Mouse (Mus musculus) spleen, embryonic (tissue): ENCODE results near the gene Bcl2a1d.
"Not testable (repeated sequence)": the region's sequence is repeated elsewhere in the genome, so short reads cannot be mapped to it uniquely, and the experiment has no call there.

Source experiments
- CTCF ChIA-PET: fragments of 350-600 bp; sonication (Branson Sonifier 250); formaldehyde crosslinking; loops from one replicate; lab custom pipeline; 2022; lab: Charles Lee

Gene Bcl2a1d

DNA sequence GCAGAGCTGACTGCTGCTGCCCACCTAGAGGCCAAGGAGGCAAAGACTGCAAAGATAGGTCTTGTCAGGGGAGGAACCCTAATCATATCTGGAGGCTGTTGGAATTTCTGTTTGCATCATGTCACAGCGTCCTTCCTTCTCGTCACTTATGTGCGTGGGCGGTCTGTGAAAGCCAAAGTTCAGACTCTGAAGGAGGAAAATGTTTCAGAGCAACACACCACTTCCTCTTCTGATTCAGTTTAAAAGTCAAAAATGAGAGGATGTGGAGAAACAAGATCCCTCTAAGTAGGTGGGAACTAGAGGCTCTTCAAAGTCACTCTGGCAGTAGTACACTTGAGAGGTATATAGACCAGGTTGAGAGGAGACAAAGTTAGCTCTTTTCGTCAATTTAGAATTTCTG lies at the start of gene Bcl2a1d:
Gene Bcl2a1d, minus strand, starts transcription at position 187 of the 400 bp plus-strand sequence.
- CTCF ChIA-PET: not testable (repeated sequence)

DNA sequence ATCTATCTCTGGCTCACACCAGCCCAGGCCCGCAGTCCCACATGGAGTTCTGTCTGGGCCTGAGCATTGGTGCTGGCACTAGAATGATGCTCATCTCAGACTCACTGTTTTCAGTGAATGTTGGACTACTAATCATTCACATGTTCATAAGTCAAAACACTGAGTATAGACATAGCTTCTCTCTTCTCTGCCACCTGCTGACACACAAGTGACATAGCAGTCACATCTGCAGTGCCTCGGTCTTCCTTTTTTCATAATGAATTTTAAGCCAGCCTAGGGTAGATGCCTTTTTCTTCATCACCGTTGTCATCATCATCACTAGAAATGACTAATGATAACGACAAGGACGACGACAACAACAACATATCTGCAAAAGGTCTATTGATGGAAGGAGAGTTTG lies 38.5 kb upstream of the Bcl2a1d start:
- CTCF ChIA-PET: not testable (repeated sequence)

DNA sequence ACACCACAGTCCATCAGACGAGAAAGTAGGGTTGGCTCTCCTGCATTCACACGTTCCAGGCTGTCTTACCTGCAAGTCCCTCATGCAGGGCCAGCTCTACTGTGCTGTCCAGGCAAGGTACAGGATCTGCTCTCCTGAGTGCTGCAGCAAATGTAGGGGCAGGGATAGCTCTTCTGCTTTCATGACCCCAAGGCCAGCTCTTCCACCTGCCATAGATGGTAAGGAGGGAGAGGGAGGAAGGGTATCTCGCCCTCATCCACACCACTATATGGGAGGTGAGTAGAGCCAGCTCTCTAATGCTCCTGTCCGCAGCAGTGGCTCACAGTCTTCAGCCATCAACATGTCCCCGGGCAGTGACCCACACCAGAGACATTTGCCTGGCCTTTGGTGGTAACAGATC lies 37.8 kb upstream of the Bcl2a1d start:
- CTCF ChIA-PET: not testable (repeated sequence)

DNA sequence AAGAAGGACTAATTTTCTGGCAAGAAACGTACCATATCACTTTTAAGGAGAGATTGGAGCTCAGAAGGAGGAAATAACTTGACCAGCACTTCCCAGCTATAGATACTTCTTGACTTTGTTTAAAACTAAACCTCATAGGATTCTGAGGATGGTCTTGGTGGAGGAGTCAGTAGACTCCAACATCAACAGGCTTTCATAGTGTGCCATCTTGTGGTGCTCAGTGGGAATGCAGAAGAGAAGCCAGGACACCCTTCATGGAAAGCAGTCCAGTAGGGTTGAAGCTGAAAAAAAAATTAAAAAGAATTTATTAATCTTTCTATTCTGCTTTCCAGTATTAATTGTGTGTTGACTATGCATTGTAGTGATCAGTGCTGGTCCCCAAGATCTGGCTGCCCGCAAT lies 15.0 kb upstream of the Bcl2a1d start:
- CTCF ChIA-PET: not testable (repeated sequence)

DNA sequence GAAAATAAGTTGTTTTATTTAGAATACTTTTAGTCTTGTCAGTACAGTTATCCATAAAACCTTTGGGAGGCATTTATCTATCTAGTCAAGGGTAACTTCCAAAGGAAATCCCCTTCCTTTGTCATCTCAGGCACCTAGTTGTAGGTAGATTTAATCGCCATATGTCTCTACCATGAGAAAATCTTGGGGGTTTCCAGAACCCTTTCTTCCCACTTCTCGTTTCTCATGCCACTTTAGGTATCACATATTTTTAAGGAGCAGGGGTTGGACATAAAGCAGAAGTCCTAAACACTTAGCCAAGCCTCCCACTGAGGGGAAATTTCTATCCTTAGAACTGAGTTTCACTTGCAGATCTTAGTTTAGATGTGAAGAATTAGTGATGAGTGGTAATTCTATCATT lies 14.3 kb upstream of the Bcl2a1d start:
- CTCF ChIA-PET: not testable (repeated sequence)

DNA sequence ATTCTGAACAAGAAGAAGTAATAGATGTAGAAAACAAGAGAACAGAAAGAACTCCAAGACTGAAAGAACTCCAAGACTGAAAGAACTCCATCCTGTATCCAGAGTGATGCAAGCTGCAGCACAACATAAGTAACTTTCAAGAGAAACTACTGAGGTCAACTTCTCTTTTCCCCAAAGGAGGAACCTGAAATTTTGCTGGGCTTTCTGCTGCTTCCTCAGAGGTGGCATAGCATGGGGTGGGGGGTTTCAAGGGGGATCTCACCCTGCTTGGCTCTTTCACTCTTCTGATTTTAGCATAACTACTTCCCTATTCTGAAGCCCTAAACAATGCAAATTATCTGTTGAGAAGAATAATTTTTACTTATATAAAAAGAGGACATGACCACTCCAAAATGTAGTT lies 3.6 kb upstream of the Bcl2a1d start:
- CTCF ChIA-PET: not testable (repeated sequence)

DNA sequence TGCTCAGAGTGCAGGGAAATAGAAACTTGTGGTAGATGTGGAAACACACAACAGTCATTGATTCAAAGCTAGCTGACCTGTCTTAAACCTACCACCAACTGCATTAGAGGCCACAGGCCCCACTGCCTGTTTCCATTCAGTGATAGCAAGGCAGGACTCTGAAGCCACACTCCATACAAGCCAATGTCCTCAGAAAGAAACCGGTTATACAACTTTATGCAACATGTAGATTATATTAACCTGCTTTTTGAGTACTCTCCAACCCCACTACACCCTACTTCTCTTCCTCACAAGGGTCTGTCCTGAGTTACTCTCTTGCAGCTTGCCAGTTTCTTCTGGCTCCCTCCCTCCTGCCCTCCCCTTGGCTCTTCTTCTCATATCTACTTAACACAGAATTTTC lies 1.5 kb upstream of the Bcl2a1d start:
- CTCF ChIA-PET: not testable (repeated sequence)

DNA sequence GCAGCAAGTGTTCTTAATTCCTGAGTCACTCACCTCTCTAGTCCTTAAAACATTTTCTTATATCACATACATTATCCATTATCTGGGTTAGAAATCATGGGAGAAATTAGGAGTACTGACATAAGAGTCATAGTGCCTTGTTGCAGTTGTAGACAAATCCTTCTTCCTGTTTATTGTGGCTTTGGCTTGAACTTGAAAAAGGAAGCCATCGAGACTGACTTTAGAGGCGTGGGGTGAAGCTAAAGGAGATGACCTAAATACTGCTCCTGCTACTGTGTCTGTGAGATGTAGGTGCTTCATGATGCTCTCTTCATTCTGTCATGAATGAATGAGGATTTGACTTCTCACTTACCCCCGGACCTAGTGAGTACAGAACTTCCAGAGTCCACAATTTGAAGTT lies 620 bp upstream of the Bcl2a1d start:
- CTCF ChIA-PET: not testable (repeated sequence)

DNA sequence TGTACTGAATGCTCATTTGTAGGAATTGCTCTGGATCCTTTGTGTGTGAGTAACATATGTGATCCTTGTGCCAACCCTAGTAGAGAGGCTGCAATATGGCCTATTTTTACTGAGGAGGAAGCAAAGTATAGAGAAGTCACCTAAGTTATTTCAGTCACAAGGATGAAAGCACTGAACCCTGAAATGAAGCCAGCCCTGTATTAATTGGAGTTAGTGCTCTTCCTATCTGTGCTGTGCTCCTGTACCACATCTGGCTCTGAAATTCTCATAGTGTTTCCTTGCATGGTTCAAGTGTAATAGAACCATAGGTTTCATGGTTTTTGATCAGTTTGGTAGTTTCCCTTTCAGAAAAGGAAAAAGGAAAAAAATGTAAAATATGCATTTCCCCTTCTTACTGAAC lies 3.4 kb downstream of the Bcl2a1d start:
- CTCF ChIA-PET: not testable (repeated sequence)

DNA sequence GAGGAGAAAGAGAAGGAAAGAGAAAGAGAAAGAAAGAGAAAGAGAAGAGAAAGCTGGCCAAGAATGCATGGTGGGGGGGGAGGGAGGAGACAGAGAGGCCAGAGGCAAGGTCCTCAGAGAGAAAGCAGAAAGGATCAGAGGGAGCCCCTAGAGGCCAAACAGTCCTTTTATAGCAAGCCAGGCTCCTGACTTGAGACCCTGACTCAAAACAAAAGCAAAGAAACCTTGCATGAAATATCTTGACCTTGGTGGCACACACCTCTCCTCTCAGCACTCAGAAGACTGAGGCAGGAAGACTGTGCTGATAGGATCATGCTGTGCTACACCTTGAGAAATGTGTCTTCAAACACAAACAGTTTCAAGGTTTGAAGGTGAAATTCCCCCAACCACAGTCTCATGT lies 10.1 kb downstream of the Bcl2a1d start:
- CTCF ChIA-PET: not testable (repeated sequence)

DNA sequence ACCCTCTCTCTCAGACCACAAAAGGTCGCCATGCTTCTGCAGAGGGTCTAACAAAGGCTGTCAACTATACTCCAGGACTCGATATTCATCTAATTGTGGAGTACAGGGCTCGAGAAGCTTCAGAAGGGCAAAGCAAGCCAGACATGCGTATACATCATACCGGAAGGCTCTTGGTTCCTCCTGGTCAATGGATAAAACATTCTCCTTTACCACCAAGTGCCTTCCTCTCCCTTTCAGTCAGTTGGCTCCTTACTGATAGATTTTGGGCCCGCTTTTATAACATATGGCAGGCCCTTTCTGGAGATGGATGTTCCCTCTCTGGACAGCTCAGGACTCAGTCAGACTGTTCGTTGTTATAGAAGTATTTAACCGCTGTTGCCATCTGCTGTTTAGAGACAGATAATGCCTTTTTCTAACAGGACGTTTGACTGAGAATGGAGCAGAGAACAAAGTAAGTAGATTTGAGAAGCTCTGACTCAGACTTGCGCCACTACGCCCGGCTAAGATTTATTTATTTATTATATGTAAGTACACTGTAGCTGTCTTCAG lies 11.7 kb downstream of the Bcl2a1d start, which contains the start of gene Mthfsl:
Gene Mthfsl, minus strand, starts transcription at position 308 of the 549 bp plus-strand sequence.
- CTCF ChIA-PET: not testable (repeated sequence)

DNA sequence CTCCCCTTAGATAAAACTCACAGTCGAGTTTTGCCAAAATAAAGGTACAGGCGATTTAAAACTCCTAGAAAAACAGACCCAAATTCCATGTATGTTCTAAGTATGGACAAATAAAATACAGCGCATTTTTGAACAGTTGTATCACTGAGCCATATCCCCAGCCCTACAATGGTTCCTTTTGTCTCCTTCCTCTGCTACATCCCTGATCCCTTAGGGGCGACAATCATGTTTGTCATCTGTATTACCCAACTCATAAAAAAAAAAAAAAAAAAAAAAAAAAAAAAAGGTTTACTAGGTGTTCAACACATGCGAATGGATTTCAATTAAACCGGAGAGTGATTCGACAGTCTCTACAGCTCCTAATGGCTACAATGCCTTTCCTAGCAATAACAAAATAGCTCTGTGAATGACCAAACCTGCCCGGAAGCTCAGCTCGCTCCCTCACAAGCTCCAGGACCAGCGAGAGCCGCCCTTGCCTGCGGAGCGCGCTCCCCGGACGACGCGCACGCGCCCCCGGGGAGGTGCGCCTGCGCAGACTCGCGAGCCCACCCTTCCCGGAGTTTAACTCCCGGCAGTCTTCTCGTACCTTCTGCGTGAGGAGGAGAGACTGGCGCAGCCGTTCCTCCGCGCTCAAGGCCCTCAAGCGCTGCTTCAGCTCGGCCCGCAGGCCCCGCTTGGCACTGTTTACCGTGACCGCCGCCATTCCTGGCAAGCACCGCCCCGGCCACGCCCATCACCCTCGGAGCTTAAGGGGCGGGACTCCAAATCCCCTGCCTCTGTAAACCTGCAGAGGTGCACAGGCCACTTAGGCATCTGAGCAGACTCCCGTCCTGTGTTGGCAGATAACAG lies 12.4 kb downstream of the Bcl2a1d start:
- CTCF ChIA-PET: not testable (repeated sequence)

DNA sequence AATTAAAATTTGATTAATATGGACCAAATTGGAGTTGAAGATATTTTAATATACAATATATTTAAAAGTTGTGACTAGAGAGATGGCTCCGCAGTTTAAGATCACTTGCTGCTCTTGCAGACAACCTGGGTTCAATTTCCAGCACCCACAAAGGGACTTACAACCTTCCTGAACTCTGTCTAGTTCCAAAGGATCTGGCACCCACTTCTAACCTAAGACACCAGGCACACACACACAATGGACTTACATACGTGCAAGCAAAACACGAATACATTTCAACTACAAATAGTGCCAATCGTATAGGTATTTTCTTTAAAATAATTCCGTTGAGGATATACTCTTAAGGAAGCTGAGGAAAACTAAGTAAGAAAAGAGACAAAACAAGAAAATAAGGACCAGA lies 13.1 kb downstream of the Bcl2a1d start:
- CTCF ChIA-PET: not testable (repeated sequence)

DNA sequence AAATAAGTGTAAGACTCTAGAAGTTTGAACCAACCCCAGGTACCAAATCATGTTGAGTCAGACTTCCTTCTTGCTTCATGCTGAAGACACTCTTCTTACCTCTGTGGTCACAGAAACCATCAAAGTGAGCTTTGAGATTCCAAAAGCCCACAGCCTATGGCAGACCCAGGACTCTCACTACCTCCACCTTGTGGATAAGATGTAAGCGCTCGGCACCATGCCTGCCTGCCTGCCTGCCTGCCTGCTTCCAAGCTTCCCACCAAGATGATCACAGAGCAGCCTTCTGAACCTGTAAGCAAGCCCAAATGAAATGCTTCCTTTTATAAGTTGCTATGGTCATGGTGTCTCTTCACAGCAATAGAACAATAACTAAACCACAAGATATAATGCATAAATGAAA lies 13.6 kb downstream of the Bcl2a1d start:
- CTCF ChIA-PET: not testable (repeated sequence)

DNA sequence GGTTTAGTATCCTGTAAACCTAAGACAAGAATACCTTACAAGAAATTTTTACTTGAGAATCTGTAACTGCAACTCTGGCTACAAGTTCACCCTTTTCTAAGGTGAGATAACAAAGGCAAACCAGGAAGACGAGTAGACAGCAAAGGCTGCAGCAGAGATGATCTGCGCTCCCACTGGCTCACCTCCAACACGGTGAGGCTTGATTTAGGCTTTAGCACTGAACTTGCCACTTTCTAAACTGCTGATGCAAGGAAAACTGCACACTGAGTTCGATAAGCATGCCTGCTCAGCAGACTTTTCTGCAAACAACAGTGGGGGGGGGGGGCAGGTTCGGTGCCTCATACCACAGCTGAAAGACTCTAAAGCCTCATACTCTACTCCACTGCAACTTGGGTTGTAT lies 17.2 kb downstream of the Bcl2a1d start:
- CTCF ChIA-PET: not testable (repeated sequence)

DNA sequence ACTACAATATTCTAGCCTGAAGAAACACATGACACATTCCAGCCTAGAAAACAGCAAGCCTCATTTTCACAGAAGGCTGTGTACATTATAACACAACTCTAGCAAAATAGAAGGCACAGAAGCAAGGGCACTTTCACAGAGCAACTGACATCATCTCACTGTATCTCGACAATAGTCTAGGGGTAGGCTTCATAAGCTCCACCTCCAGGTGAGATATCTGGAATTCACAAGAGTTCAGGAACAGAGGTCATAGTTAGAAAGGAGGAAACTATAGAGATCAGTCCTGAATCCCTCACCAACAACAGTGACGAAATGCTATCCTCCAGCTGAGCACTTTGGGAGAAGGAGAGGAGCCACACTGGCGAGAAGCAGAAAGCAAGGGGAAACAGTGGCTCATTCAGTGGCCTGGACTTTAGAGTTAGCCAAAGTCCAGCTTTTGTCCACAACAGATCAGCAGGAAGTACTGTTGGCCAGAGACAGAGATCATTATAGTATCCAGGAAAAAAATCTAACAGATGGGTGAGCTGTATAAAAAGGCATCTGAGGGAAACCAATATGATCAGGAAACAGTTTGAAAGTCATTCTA lies 19.5 kb downstream of the Bcl2a1d start:
- CTCF ChIA-PET: not testable (repeated sequence)

DNA sequence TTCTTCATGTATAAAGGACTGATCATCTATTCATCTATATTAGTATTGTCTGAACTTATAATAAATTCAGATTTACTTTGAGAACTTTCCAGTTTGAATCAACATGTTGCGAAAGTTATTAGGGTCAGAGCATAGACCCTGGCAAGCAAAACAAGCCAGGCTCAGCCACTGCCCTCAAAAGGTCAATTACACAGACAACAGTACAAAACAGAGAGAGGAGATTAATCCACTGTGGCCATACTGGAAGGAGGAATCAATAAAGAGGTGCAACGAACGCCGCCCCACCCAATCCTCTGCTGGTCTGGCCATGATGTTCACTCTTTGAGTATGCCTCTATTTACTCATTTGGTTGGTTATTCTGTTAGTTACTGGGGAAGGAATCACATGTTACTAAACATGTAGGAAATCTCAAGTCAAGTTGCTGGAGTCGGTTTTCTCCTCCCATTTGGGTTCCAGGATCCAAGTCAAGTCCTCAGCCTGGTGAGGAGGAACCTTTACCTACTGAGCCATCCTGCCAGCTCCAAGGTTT lies 20.7 kb downstream of the Bcl2a1d start:
- CTCF ChIA-PET: not testable (repeated sequence)

DNA sequence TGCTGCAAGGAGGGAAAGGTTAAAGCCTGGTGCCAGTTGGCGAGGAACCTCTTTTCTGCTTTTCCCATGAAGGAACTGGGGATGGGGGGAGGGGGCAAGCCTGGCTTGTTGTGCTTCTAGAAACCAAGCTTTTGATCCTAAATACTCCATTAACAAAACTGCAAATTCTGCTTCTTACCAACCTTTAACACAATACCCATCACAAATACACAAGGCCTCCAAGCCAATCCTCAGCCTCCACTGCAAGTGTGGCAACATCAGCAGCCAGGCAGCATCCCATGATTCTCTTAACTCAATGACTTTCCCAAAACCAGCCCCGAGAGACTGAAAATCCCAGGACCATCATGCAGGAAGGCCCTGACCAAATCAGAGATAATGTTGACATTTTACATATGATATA lies 21.3 kb downstream of the Bcl2a1d start:
- CTCF ChIA-PET: not testable (repeated sequence)

DNA sequence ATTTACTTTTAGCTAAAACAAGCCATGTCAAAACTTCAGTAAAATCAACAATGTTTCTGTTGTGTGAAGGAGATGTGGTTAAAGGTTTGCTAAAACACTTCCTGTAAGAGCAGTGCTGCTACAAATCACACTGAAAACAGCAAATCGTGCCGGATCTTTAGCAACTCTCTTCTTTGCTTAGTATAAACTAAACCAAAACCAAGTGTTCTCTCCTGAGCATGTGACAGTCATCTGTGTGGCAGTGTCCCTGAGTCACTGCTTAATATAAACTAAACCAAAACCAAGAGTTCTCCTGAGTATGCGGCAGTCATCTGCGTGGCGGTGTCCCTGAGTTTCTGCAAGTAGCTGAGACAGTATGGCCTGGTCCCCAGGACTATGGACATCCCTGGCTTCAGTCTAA lies 21.9 kb downstream of the Bcl2a1d start:
- CTCF ChIA-PET: not testable (repeated sequence)

DNA sequence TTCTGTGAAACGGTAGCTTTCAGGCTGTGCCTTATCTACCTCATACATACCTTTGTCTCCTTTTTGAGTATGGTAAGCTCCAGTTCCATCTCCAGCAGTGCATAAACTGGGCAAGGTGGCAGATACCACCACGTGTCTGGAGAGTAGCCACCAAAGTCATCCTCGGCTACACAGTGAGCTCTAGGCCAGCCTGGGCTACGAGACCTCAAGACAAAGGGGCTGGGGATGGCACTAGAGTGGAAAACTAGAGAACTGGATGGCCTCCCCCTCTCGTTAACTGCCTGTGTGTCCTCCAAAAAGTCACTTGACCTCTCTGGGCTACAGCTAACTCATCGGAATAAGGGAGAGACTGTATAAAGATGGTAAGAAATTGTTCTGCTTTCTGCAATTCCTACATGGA lies 22.4 kb downstream of the Bcl2a1d start:
- CTCF ChIA-PET: no interaction called here

DNA sequence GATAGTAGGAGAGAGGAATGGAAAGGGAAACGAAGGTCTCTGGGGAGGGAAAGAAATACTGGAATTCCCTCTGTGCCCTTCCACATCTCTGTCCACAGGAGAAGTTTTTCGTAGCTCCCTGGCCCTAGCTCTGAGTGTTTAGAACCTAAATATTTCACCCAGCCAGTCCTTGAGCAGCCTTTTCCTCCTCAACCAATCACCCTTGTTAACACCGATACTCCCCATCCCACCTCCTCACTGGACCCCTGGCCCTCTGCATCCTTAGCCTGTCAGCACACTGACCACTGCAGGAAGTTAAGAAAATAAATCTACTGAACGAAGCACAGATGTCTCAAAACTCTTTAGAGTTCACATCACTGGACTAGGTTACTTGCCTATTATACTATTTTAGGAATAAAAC lies 25.0 kb downstream of the Bcl2a1d start:
- CTCF ChIA-PET: no interaction called here

DNA sequence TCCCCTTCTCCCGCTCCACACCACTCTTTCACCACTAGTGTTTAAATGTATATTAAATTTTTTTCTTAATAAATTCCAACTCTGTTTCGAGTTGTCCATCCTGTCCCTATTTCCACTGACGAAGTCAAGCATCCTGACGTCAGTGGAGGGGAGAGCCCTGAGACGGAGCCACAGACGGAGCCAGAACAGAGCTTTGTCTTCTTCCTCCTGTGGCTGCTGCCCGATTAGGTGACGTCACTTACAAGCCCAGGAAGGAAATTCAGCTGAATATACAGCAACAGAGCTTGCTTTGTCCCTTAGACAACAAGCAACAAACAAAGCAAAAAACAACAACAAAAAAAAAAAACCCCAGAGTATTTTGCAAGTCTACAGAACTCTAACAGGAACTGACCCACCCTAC lies 26.6 kb downstream of the Bcl2a1d start:
- CTCF ChIA-PET: not testable (repeated sequence)

DNA sequence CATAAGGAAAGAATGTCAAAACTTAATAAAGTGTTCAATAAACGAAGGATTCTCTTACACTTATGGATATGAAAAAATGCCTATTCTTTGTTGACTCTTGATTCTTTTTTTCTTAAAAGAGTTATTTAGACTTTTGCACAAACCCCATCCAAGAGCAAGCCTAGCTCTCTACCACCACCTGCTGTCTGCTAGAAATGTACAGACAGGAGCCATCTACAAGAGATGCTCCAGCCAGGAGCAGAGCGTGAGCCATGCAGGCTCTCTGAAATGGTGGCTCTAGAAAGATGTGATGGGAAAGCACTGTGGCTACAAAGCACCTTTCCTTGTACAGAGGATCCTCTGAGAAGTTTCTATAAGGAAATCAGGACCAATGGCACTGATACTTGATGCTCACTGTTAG lies 33.0 kb downstream of the Bcl2a1d start:
- CTCF ChIA-PET: not testable (repeated sequence)
